Mouse (Mus musculus): ENCODE data around the gene BC004004.

Gene BC004004

GRCm38 (mm10) chr17:29318731-29319250, 50.2 kb downstream of the BC004004 start:
- DNase-seq (ENCODE audit: extremely low read depth, insufficient read length, low spot score): no peak

GRCm38 (mm10) chr17:29319476-29319875, 50.9 kb downstream of the BC004004 start:
- no peak for DNase-seq (ENCODE audit: extremely low read depth, insufficient read length, low spot score)

GRCm38 (mm10) chr17:29319881-29320639, 51.5 kb downstream of the BC004004 start:
- DNase-seq (ENCODE audit: extremely low read depth, insufficient read length, low spot score): no peak

DNA sequence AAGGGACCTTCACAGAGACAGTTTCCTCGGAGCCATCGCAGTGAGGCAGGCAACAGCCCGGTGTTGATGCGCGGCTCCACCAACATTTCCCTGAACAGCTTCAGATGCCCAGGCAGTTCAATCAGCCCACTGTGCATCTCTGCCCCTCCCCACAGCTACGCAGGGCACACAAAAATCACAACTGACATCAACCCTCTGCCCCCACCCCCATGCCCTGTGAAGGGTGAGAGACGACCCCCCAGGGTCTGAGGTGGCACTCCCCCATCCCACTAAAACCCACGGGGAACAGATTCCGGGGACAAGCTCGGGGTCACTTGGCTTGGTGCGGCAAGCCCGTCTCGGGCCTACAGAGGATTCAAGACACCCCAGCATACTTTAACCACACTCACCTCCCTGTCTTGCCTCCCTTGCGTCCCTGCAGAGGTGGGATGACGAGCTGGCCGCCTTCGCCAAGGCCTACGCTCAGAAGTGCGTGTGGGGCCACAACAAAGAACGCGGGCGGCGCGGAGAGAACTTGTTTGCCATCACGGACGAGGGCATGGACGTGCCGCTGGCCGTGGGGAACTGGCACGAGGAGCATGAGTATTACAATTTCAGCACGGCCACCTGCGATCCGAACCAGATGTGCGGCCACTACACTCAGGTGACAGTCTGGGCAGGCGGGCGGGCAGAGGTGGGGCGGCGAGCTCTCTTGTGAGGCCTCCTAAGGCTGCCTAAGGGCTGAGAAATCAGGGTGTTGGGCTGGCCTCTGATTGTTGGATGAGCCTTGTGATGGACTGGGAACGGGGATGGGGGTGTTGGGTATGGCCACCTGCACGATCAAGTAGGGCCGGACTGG, 53.4 kb downstream of the BC004004 start:
- no peak for DNase-seq (ENCODE audit: extremely low read depth, insufficient read length, low spot score)

- DNase-seq (ENCODE audit: extremely low read depth, insufficient read length, low spot score): no peak
Measured at GRCm38 (mm10) chr17:29322603-29322962, 54.0 kb downstream of the BC004004 start.

DNA sequence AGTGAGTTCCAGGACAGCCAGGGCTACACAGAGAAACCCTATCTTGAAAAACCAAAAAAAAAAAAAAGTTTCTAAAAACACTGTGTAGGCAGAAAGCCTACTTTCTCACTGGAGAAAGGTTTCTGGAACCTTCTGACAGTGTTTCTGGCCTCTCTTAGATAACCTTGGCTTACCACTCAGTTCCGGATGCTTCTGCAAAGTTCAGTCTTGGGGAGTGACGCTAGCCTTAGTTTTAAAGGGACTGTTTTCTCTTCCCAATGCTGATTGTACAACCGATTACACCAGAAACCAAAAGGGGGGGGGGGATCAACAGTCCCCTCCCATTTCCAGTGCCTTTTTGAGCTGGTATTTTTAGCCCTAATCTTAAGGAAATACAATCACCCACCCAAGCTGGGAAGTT, 55.0 kb downstream of the BC004004 start:
- DNase-seq (ENCODE audit: extremely low read depth, insufficient read length, low spot score): no peak

DNA sequence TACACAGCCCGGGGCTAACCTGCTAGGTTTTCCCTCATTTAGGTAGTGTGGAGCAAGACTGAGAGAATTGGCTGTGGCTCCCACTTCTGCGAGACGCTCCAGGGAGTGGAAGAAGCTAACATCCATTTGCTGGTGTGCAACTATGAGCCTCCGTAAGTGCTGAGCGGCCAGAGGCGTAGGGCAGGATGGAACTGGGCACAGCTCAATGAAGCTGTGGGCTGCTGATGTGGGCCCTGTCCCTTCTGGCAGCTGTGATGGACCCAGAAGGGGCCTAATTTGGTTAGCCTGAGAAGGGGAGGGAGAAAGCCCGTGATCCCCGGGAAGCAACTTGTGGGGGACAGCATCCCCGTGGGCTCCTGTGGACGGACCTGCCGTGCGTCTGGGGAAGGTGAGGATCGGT, 57.2 kb downstream of the BC004004 start:
- DNase-seq (ENCODE audit: extremely low read depth, insufficient read length, low spot score): no peak

DNA sequence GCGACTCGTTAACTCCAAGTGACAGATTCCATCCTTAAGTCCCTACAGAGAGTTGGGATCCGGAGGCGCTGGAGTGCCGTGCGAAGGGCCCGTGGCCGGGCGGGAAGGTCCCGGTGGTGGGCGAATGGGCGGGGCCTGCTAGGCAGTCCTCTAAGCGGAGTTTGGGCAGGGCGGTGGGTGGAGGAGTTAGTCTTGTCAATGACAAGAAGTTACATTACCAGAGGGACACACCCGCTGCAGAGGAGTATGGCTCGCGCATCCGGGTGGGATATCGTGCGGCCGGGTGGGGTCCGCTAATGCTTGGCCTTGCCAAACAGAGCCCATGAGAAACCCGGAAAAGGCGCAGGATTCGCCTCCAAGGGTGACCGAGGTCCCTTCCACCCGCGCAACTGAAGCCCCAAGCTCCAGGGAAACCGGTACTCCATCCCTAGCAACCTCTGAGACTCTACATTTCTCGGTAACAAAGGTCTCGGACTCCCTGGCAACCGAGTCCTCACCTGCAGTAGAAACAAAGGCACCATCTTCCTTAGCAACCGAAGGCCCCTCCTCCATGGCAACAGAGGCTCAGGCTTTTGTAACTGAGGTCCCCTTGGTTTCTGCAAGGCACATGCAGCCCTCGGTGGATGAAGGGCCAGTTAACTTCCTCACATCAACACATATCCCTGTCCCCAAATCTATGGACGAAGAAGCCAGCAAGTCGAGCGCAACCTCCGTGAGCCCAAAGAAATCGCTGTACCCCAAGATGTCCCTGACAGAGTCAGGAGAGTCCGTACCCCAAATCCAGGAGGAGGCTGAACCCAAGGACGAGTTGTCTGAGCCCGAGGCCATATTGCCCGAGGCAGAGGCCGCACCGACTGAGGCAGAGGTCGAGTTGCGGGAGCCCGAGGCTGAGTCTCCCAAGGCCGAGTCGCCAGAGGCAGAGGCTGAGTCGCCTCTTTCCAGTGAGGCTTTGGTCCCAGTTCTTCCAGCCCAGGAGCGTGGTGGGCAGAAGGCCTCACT, 58.2 kb downstream of the BC004004 start:
- no peak for DNase-seq (ENCODE audit: extremely low read depth, insufficient read length, low spot score)

- DNase-seq (ENCODE audit: extremely low read depth, insufficient read length, low spot score): no peak
Measured at GRCm38 (mm10) chr17:29327691-29328090, 59.1 kb downstream of the BC004004 start.

GRCm38 (mm10) chr17:29330221-29330620, 61.6 kb downstream of the BC004004 start:
- DNase-seq (ENCODE audit: extremely low read depth, insufficient read length, low spot score): no peak

DNA sequence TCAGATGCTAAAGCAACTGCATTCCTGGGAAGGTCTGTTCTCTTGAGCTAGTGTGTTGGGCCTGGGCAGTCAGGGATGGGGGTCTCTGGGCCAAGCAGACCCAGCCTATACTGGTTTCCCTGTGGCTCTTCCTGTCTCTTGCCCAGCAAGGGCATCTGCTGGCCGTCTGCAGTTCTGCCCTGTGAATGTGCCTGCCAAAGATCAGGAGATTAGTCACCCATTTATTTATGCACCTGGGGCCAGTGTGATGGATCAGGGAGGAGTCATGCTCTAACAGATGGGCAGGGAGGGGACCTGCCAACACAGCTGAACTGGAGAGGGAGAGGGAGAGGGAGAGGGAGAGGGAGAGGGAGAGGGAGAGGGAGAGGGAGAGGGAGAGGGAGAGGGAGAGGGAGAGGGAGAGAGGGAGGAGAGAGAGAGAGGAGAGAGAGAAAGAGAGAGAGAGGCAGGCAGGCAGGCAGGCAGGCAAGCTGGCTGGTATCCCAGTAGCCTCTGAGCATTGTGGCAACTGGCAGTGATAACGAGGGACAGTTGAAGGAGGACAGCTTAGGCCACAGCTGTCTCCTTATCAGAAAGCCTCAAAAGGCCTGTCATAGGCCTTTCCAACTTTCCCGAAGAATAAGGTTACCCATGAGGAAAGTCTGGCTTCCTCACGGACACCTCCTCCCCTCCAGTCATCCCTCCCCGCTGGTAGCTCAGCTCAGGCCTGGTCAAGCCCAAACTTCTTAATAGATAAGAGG, 62.3 kb downstream of the BC004004 start:
- DNase-seq (ENCODE audit: extremely low read depth, insufficient read length, low spot score): peak; percentile 77

GRCm38 (mm10) chr17:29332186-29332685, 63.6 kb downstream of the BC004004 start:
- no peak for DNase-seq (ENCODE audit: extremely low read depth, insufficient read length, low spot score)

DNA sequence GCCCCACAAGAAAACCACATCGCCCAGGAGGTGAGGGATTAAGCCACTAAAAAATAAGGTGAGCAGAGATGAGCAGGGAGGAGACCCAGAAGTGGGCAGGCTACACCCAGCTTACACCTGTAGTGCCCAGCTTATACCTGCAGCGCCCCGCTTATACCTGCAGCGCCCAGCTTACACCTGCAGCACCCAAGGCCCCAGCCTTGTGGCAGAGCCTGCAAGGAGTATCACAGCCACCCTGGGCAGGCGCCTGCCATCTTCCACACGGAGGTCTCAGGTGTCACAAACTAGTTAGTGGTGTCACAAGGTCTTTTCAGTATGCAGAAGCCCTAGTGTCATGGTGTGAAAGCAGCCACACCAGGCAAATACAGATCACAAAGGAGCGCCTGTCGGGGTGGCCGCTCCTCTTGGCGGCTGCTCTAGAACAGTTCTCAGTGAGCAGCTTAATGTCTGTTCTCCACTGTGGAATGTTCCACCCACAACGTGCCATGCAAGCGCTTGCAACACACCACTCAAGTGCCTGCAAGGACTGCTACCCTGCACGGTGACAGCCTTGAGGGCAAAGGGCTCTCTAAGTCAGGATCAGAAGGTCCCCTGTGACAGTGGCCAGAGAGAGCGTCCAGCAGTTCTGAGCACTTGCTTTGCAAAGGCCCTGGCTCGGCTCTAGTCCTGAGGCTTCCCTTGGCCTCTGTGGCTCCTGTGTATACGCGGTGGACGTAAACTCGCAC, 67.8 kb downstream of the BC004004 start:
- DNase-seq (ENCODE audit: extremely low read depth, insufficient read length, low spot score): no peak

DNA sequence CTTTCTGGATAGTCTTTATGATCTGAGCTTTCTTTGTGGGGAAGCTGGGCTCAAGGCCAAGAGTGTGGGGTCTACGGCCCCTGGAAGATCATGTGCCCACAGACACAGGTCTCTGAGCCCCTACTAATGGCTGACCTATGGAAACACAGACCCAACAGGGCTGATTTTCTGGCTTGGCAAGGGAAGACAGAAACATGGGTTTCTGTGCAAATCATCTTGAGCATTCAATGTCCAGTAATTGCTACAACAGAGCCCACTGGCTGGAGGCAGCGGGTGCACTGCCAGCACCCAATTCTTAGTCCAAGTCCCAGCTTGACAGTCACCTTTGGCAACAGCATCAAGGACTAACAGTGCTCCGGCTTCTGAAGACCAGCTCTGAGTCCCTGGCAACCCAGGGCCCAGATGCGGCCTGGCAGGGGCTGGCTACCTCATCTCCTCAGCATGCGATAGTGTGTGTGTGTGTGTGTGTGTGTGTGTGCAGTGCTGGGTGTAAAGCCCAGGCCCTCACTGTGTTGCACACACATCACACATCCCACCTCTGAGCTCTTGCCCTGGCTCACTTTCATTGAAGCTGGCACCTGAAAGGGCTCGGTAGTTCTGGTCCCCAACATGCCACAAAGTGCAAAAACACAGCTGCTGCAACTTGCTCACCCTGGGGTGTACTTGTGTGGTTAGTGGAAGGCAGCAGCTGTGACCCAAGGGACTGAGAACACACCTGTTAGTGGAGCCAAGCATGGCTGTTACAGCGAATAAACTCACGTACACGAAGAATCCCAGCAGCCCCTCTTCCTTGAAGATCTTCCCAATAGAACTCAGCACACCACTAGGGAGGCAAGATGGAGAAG, 69.6 kb downstream of the BC004004 start:
- no peak for DNase-seq (ENCODE audit: extremely low read depth, insufficient read length, low spot score)

DNA sequence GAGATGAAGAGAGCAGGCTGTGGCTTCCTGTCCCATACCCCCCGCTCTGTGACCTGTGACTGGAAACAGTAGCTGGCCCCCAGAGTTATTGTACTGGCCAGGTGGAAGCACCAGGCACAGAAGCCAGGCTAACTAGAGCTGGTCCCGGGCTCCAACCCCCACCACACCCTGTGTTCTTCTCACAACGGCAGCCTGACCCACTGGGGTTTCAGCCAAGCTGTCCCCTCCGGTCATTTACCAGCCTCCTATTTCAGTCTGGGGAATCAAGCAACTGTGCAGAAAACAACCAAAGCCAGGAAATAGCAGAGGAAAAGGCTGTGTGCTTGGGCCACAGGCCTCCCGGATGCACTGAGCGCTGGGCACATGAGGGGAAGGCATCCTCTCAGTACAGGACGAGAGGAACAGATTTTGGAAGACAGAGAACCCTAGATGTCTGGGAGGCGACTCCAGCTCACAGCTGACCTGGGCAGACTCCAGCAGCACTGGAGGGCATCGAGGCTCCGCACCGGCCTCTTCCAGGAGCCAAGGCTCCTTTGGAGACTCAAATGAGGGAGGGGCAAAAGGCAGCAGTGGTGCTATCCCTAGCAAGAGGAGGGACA, 70.7 kb downstream of the BC004004 start:
- no peak for DNase-seq (ENCODE audit: extremely low read depth, insufficient read length, low spot score)

DNA sequence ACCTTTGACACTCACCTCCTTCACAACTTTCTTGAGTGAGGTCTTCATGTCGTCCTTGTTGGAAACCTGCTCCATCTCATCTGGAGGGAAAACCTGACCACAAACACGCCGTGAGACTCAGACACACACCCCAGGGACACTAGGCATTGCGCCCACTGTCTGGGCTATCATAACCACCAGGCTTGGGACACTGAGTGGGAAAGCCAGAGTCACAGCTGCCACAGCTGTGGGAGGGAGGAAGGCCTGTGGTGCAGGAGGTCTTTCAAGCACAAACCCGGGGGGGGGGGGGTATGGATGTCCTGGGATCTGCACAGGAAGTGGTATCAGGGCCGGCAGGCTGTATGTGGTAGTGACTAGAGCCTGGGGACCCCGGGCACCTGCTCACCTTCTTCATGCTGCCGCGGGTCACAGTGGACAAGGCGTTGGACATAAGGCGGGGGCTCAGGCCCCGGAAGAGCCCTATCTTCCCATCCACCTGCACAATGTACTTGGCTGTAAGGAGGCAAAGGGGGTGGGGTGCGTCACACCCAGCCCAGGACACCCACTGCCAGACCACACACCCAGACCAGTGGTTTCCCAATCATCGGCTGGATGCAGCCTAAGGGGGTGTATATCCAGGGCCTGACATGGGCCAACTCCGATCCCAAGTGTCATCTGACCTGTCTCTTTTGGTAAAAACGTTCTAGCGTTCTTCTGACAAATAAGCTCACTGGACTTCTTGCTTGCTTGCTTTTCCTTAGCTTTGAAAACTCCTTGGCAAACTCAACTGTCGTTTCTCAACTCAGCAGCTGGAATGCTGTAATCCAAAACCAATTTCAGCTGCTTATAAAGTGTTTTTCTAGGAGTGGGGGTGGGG, 72.0 kb downstream of the BC004004 start:
- no peak for DNase-seq (ENCODE audit: extremely low read depth, insufficient read length, low spot score)

DNA sequence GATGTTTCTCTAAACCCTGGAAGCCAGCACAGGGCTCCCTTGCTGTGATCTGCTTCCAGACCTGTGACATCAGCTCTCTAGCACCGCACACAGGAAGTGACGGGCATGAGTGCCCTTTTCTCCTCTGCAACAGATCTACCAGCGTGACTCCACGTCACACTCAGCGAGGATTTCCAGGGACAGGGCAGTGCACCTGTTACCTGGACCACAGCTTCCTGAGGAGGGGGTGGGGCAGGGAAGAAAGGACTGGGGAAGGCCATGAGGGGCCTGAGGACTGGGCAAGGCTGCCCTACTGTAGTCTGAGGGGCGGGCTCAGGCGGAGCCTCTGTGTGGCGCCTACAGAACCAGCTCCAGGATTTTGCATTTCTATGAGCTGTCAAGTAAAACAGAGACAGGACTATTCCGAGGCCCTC, 73.0 kb downstream of the BC004004 start:
- DNase-seq (ENCODE audit: extremely low read depth, insufficient read length, low spot score): no peak
